Mouse (Mus musculus) C2C12 (cell line): ENCODE measurements around the gene Fam196b.

ENCODE experiments used
- CEBPB ChIP-seq: IDR thresholded peaks from one replicate; pipeline ENCODE4 v1.6.1; 2011; ENCODE audit warnings: low read depth, mild to moderate bottlenecking, control low read depth, moderate library complexity
- CTCF ChIP-seq: IDR thresholded peaks from one replicate; pipeline ENCODE4 v1.5.1; 2011; ENCODE audit not compliant: control insufficient read depth, insufficient read depth, insufficient read length
- MAX ChIP-seq: IDR thresholded peaks from one replicate; pipeline ENCODE4 v1.6.1; 2011; ENCODE audit warnings: mild to moderate bottlenecking, control low read depth
- MYOD1 ChIP-seq: IDR thresholded peaks from one replicate; pipeline ENCODE4 v1.6.1; 2011; ENCODE audit warnings: low read depth; ENCODE audit not compliant: control insufficient read depth, insufficient read length
- MYOG ChIP-seq: IDR thresholded peaks from one replicate; pipeline ENCODE4 v1.6.1; 2011; ENCODE audit not compliant: control insufficient read depth, insufficient read length; ENCODE audit errors: extremely low read depth
- USF1 ChIP-seq: IDR thresholded peaks from one replicate; pipeline ENCODE4 v1.6.1; 2011; ENCODE audit warnings: low read depth, mild to moderate bottlenecking, control low read depth, moderate library complexity

- TF ChIP-seq CTCF (no peak), USF1 (no peak), MYOG (no peak), MAX (no peak), CEBPB (no peak), MYOD1 (no peak)
These were observed 70.5 kb downstream of the Fam196b start for GRCm38 (mm10) chr11:34385001-34385688.
